ENCODE assay signal across 9 mouse cellular contexts in genomic region chr10:61277918-61278674, GRCm38 (mm10). TPM values are rescaled to one million over a fixed set of nuclear protein-coding genes. Genes with fewer than 3 reads are reported as not detected.
DNase-seq lines count a peak whose midpoint lies in the region; ATAC-seq and TF ChIP-seq lines count a peak whose summit lies in the region.
"Had no signal": no experiment of that assay in that cellular context is flagged by ENCODE, and none has a peak within 500 bp of the region (broad histone marks: within the 10 kb centered on the region; RNA-seq: fewer than 3 reads in every experiment).

No protein-coding gene starts in this region.

- H3K27me3 ChIP-seq in intestine, embryonic 16.5 days (replicated peaks; ENCODE audit: control insufficient read depth, insufficient read depth, low read length): no peaks in the 10 kb centered on the region
- H3K27me3 ChIP-seq in intestine, postnatal 0 days (replicated peaks; ENCODE audit: control insufficient read depth, insufficient read depth, low read length): peaks cover 6% of the 10 kb centered on the region

- intact Hi-C loops in heart, postnatal 25 days (cut with DNase I): loop anchor here (5.0 kb wide), 1 partner anchor 54 kb away; no protein-coding TSS in a partner anchor

- 52% methylated on average over 14 of the region's 14 CpGs for WGBS in intestine, embryonic 16.5 days
- WGBS in intestine, postnatal 0 days: 44% methylated on average over 14 of the region's 14 CpGs

- no peak overlapping the region for H3K9ac ChIP-seq in intestine, embryonic 16.5 days (ENCODE audit: low read depth, low read length)
- H3K9ac ChIP-seq in intestine, postnatal 0 days (ENCODE audit: low read depth, low read length): no peak overlapping the region
- H3K9ac ChIP-seq: neural tube, embryonic 13.5 days had no signal

- no peak overlapping the region for H3K4me3 ChIP-seq in intestine, embryonic 16.5 days (ENCODE audit: low read length)
- H3K4me3 ChIP-seq in intestine, postnatal 0 days (ENCODE audit: low read depth, low read length): no peak overlapping the region
- H3K4me3 ChIP-seq: neural tube, embryonic 13.5 days had no signal

- peak overlapping the region; percentile 47; the same call in 1 of the 2 replicates for H3K27ac ChIP-seq in intestine, embryonic 16.5 days (ENCODE audit: low read length)
- H3K27ac ChIP-seq in intestine, postnatal 0 days (ENCODE audit: low read depth, low read length): no peak overlapping the region
- H3K27ac ChIP-seq: neural tube, embryonic 13.5 days had no signal

- no peaks in the 10 kb centered on the region for H3K36me3 ChIP-seq in intestine, embryonic 16.5 days (ENCODE audit: control insufficient read depth, insufficient read depth, low read length)
- no peaks in the 10 kb centered on the region for H3K36me3 ChIP-seq in intestine, postnatal 0 days (ENCODE audit: control insufficient read depth, insufficient read depth)
- H3K36me3 ChIP-seq: neural tube, embryonic 13.5 days had no signal

- no peak for TF ChIP-seq CTCF in intestine, postnatal 0 days (IDR thresholded peaks at IDR 0.05; ENCODE audit: low read depth)

- H3K4me2 ChIP-seq in intestine, embryonic 16.5 days (ENCODE audit: low read depth, low read length): no peak overlapping the region
- H3K4me2 ChIP-seq in intestine, postnatal 0 days (replicated peaks; ENCODE audit: low read depth): no peak overlapping the region
- H3K4me2 ChIP-seq: neural tube, embryonic 13.5 days had no signal

- H3K4me1 ChIP-seq in intestine, embryonic 16.5 days (ENCODE audit: control insufficient read depth, insufficient read depth, low read length): 0 out of 2 replicates have a peak, but pooled peaks cover 3% of the 10 kb centered on the region
- no peaks in the 10 kb centered on the region for H3K4me1 ChIP-seq in intestine, postnatal 0 days (replicated peaks; ENCODE audit: control insufficient read depth, insufficient read depth, low read length)

- ATAC-seq in intestine, embryonic 16.5 days: no peak
- no peak for ATAC-seq in intestine, postnatal 0 days

- H3K9me3 ChIP-seq in intestine, embryonic 16.5 days (ENCODE audit: control insufficient read depth, low read length): no peaks in the 10 kb centered on the region
- no peaks in the 10 kb centered on the region for H3K9me3 ChIP-seq in intestine, postnatal 0 days (ENCODE audit: control insufficient read depth)
- H3K9me3 ChIP-seq: neural tube, embryonic 13.5 days had no signal

- DNase-seq in adrenal gland, postnatal 14 days: peak; percentile 65
- DNase-seq in heart, postnatal 25 days (ENCODE audit: low spot score): peak; percentile 68
- DNase-seq in lung, postnatal 36 days: peak; percentile 66
- DNase-seq in cerebellum, adult 8-10 months: no peak
- DNase-seq in frontal cortex, postnatal 25 days (ENCODE audit: low spot score in 2 of 2): no peak
- DNase-seq in left cerebral cortex, adult 9 months (ENCODE audit: low spot score in 2 of 2): no peak

RNA-seq across cellular contexts. Expression of gene Adamts14, which starts 4.9 kb away (rescaled TPM):
- polyA plus RNA-seq in intestine, embryonic 16.5 days (2015; fragmentation: Nextera tagmentation; extraction: Ambion mirVana): 0.75 TPM in 2 replicates
- polyA plus RNA-seq in intestine, postnatal 0 days (2015; fragmentation: Nextera tagmentation; extraction: Ambion mirVana): 0.60 and 0.73 TPM in 2 replicates
- total RNA-seq in adrenal gland, postnatal 14 days (2021): 3.0 and 3.1 TPM in 2 replicates
- 1 to 10 TPM; 1.6 to 2.4 TPM for total RNA-seq in heart, postnatal 25 days (2021)

RNA-seq across cellular contexts. Expression of gene Prf1, which starts 19.5 kb away (rescaled TPM):
- polyA plus RNA-seq in intestine, embryonic 16.5 days (2015; fragmentation: Nextera tagmentation; extraction: Ambion mirVana): 0.06 TPM in 1 of 2 replicates, not detected in the other
- not detected in 2 replicates for polyA plus RNA-seq in intestine, postnatal 0 days (2015; fragmentation: Nextera tagmentation; extraction: Ambion mirVana)
- 0.22 and 0.26 TPM in 2 replicates for total RNA-seq in adrenal gland, postnatal 14 days (2021)
- not detected for total RNA-seq in heart, postnatal 25 days (2021)
- polyA plus RNA-seq: neural tube, embryonic 13.5 days had no signal

Comparison
In these comparisons a context has a peak if more than half of its experiments do, and no peak if none do; other contexts are left out.
1. DNase-seq: peak in adrenal gland, postnatal 14 days (single experiment), heart, postnatal 25 days (single experiment) and lung, postnatal 36 days (single experiment); none in cerebellum, adult 8-10 months (single experiment), frontal cortex, postnatal 25 days (0 of 2) and left cerebral cortex, adult 9 months (0 of 2).